Mouse (Mus musculus) limb, embryonic 14.5 days (tissue): ENCODE results near the gene Hdac4. TPM values are rescaled to one million over a fixed set of nuclear protein-coding genes. Genes with fewer than 3 reads are reported as not detected.

ENCODE experiments used
- ATAC-seq: fragments of 200-750 bp; cut with Nextera tagmentation; 2 replicates; pipeline ENCODE4 v1.8.0; 2017; ENCODE audit warnings: low read depth, moderate number of reproducible peaks, moderate TSS enrichment; ENCODE audit not compliant: low FRiP score
- DNase-seq: peaks from one replicate; pipeline ENCODE4 v3.0.0-alpha.2; 2015; ENCODE audit warnings: low spot score
- H3K27ac ChIP-seq: fragments of 300-500 bp; sonication (generic); replicated peaks from 2 replicates; pipeline ENCODE4 v1.5.1; 2014; ENCODE audit warnings: low read depth, mild to moderate bottlenecking, low read length, moderate library complexity, mixed read lengths
- H3K27me3 ChIP-seq: fragments of 300-500 bp; sonication (generic); 2 replicates; pipeline ENCODE4 v1.6.1; 2014; ENCODE audit warnings: low read length, mixed read lengths; ENCODE audit not compliant: control insufficient read depth, insufficient read depth
- H3K36me3 ChIP-seq: fragments of 300-500 bp; sonication (generic); 2 replicates; pipeline ENCODE4 v1.6.1; 2014; ENCODE audit warnings: mild to moderate bottlenecking, low read length, moderate library complexity, mixed read lengths; ENCODE audit not compliant: control insufficient read depth, insufficient read depth
- H3K4me1 ChIP-seq: fragments of 300-500 bp; sonication (generic); 2 replicates; pipeline ENCODE4 v1.6.1; 2014; ENCODE audit warnings: antibody characterized with exemption, low read length, mixed read lengths; ENCODE audit not compliant: control insufficient read depth, insufficient read depth
- H3K4me2 ChIP-seq: fragments of 300-500 bp; sonication (generic); replicated peaks from 2 replicates; pipeline ENCODE4 v1.6.1; 2014; ENCODE audit warnings: low read depth, mild to moderate bottlenecking, low read length, moderate library complexity; ENCODE audit not compliant: severe bottlenecking
- H3K4me3 ChIP-seq: fragments of 300-500 bp; sonication (generic); replicated peaks from 2 replicates; pipeline ENCODE4 v1.5.1; 2014; ENCODE audit warnings: low read length
- H3K9ac ChIP-seq: fragments of 300-500 bp; sonication (generic); 2 replicates; pipeline ENCODE4 v1.6.1; 2014; ENCODE audit warnings: mild to moderate bottlenecking, low read depth, low read length, moderate library complexity; ENCODE audit not compliant: severe bottlenecking
- H3K9me3 ChIP-seq: fragments of 300-500 bp; sonication (generic); 2 replicates; pipeline ENCODE4 v1.6.1; 2016; ENCODE audit warnings: low read length; ENCODE audit not compliant: control insufficient read depth
- POLR2A ChIP-seq: fragments of 200-500 bp; IDR thresholded peaks from 2 replicates; pipeline ENCODE4 v1.8.0; 2012; ENCODE audit warnings: inconsistent platforms, mild to moderate bottlenecking, moderate library complexity, borderline replicate concordance; ENCODE audit not compliant: insufficient read depth, insufficient read length; ENCODE audit errors: extremely low read depth
- WGBS: fragments of 180-500 bp; shearing (Covaris S2); extraction: QIAGEN DNeasy Blood & Tissue Kit; methylation state at CpG from one replicate; pipeline ENCODE4 v1.1.7; 2014; 5-methylcytosine and 5-hydroxymethylcytosine counted together
- polyA plus RNA-seq, 2 experiments: library from polyadenylated mRNA; depleted of rRNA in 1 of 2; stranded (reverse) in 1 of 2; unstranded in 1 of 2; fragments of >200 nt; fragmentation: Nextera tagmentation in 1 of 2; extraction: Ambion mirVana in 1 of 2; gene quantifications; 2 replicates each; pipeline versions ENCODE4 v1.2.1 to v1.2.3; 2012 to 2014

Hdac4 gene
- polyA plus RNA-seq, 2 experiments: 15.2 to 25.4 TPM

DNA sequence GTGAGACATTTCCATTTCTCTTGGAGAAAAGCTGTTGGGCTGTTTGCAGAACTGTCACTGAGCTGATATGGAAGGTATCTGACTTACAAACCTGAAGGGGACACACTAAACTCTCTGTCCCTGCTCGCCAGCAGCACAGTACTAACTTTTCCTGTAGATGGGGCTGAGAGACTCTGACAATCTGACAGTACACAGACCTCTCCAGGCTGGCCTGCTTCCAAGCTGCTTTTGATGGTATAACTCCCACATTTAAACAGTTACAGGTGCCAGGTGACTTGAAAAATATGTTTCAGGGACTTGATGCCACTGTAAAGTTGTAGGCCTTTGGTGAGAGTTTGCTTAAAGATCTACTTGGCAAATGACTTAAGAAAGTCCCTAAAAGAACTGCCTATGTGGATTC is 214.1 kb downstream of the Hdac4 start:
- ATAC-seq: no peak
- Histone ChIP-seq H3K9me3 (no peaks in the 10 kb centered on the region), H3K4me1 (no peaks in the 10 kb centered on the region), H3K36me3 (peaks cover 81% of the 10 kb centered on the region), H3K4me3 (no peak overlapping the region), H3K9ac (no peak overlapping the region), H3K27me3 (no peaks in the 10 kb centered on the region), H3K4me2 (no peak overlapping the region), H3K27ac (no peak overlapping the region)
- no peak for DNase-seq
- WGBS: 33% methylated on average over 1 of the region's 1 CpGs
- no peak for TF ChIP-seq POLR2A

DNA sequence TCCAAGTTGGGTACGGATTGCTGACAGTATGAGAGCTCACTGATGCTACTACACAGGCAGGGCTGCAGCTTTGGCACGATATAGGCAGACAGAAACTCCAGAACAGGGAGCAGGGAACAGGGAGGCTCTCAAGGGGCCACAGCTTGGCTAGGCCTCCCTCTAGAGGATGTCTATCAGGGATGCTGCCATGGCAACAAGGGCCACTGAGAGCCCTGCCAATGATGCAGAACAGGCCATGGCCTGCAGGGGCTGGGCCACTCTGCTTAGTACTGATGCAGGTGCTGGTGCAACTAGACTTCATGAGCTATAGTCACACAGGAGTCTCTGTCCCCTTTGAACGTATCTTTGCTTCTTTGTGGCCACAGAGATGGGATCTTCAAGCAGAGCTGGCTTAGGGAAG is 217.1 kb downstream of the Hdac4 start:
- no peak overlapping the region for H3K27ac ChIP-seq
- no peaks in the 10 kb centered on the region for H3K27me3 ChIP-seq
- DNase-seq (no peak), ATAC-seq (no peak)
- TF ChIP-seq POLR2A: no peak
- WGBS: 76% methylated on average over 3 of the region's 3 CpGs
- H3K4me3 ChIP-seq: no peak overlapping the region
- H3K9me3 ChIP-seq: no peaks in the 10 kb centered on the region
- no peak overlapping the region for H3K4me2 ChIP-seq
- H3K36me3 ChIP-seq: peaks cover 78% of the 10 kb centered on the region
- H3K4me1 ChIP-seq: no peaks in the 10 kb centered on the region
- H3K9ac ChIP-seq: no peak overlapping the region

DNA sequence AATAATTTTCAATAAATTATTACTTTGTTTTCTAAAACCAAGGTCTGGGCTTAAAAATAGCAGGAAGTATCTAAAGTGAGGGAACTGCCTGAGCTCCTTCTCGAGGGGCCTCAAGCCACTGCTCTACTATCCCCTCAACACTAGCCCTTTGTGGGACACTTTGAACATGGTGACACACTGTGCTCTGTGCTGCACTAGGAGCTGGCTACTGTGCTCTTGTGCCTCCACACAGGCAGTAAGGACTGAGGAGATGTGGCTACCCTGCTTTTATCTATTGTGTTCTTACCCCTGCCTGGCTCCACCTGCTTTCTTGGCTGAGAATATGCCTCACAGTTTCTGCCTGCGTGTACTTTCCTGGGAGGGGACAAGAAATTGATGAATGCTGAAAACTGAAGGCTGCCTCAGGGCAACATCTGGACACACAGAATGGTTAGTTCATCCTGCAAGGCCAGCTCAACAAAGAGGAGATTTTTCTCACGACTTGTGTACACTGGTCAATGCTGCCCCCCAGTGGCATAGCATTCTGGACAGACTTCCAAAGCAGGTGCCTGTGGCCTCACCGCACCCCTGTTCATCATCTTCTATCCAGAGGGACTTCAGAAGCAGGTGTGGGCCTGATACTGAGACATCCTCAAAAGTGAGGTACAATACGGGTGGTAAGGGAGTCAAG is 226.7 kb downstream of the Hdac4 start:
- H3K9ac ChIP-seq: no peak overlapping the region
- TF ChIP-seq POLR2A: no peak
- no peak overlapping the region for H3K4me3 ChIP-seq
- DNase-seq (peak; percentile 69), ATAC-seq (no peak)
- H3K4me2 ChIP-seq: no peak overlapping the region
- H3K27ac ChIP-seq: no peak overlapping the region
- H3K4me1 ChIP-seq: peaks cover 25% of the 10 kb centered on the region
- H3K36me3 ChIP-seq: peaks cover 77% of the 10 kb centered on the region
- 39% methylated on average over 5 of the region's 5 CpGs for WGBS
- H3K27me3 ChIP-seq: no peaks in the 10 kb centered on the region
- no peaks in the 10 kb centered on the region for H3K9me3 ChIP-seq

DNA sequence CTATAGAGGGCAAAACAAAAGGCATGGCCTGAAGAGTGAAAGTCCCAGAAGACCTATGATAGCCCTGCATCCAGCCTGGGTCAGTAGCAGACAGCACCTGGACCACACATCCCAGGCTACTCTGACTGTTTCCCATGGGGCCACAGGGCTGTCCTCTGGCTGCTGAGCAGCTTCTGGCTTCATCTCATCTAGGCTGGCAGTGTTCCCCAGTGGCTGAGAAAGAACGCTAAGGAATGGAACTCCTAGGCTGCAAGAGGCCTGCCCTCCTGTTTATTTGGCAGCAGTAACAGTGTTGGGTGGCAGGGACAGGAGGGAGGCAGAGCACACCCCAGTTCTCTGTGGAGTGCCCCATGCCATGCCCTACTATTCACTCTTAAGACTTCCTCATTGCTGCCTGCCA is 228.5 kb downstream of the Hdac4 start:
- Histone ChIP-seq H3K36me3 (peaks cover 63% of the 10 kb centered on the region), H3K27ac (no peak overlapping the region), H3K4me3 (no peak overlapping the region), H3K4me1 (peaks cover 40% of the 10 kb centered on the region), H3K4me2 (no peak overlapping the region), H3K9me3 (no peaks in the 10 kb centered on the region), H3K27me3 (no peaks in the 10 kb centered on the region), H3K9ac (no peak overlapping the region)
- DNase-seq (no peak), ATAC-seq (no peak)
- 79% methylated on average over 1 of the region's 1 CpGs for WGBS
- TF ChIP-seq POLR2A: no peak

DNA sequence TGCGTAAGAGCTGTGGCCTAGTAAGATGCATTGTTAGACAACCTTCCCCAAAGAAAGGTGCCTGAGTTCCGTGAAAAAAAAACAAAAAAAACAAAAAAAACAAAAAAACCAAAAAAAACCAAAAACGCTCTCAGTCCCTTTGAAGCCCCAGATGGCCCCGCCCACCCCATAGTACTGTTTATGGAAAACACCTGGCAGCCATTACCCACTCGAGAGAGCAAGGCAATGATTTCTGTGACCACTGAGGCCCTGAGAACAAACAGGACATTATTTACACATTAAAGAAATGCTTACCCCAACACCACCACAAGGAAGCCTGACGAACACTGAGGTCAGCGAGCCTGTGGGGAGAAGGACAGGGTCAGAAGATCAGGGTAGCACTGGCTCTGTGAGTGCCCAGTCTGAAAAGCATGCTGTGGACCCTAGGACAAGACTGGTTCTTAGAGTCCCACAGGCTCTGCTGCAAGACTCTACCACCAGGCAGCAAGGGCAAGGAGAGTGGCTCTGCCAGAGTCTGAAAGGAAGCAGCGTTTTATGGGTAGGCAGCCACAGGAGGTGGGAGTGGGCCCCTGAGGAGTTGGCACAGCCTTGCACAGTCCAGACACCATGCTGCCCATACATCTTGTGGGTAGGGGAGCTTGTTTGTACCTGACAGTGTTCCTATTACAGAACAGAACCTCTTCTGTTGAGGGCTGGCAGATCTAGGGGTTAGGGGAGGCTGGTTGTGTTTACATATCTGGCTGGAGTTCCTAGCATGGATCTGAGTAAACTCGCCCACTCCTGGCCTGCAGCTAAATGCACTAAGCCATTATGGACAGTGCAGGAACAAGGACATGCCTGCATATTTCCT is 230.8 kb downstream of the Hdac4 start:
- H3K36me3 ChIP-seq: peaks cover 61% of the 10 kb centered on the region

More for the DNA sequence above, 230.8 kb downstream of the Hdac4 start:
- H3K27ac ChIP-seq: peak overlapping the region; percentile 65
- peaks cover 40% of the 10 kb centered on the region for H3K4me1 ChIP-seq
- H3K4me2 ChIP-seq: no peak overlapping the region
- no peak for ATAC-seq
- 33% methylated on average over 9 of the region's 9 CpGs for WGBS
- peak; percentile 22 for DNase-seq
- no peaks in the 10 kb centered on the region for H3K27me3 ChIP-seq
- no peak overlapping the region for H3K9ac ChIP-seq
- no peaks in the 10 kb centered on the region for H3K9me3 ChIP-seq
- no peak for TF ChIP-seq POLR2A
- H3K4me3 ChIP-seq: no peak overlapping the region
